Mouse (Mus musculus) retina, adult 2 months (tissue): ENCODE measurements at regions not wholly inside any gene's neighbourhood (a gene's known extent, or its start where the extent isn't known, plus 50 kb on each side); places are given as distances from the start of the nearest gene placed in this dataset.

Experiments
- DNase-seq: peaks from one replicate; pipeline ENCODE4 v3.0.0-alpha.2; 2012; ENCODE audit warnings: low read depth, low spot score

DNA sequence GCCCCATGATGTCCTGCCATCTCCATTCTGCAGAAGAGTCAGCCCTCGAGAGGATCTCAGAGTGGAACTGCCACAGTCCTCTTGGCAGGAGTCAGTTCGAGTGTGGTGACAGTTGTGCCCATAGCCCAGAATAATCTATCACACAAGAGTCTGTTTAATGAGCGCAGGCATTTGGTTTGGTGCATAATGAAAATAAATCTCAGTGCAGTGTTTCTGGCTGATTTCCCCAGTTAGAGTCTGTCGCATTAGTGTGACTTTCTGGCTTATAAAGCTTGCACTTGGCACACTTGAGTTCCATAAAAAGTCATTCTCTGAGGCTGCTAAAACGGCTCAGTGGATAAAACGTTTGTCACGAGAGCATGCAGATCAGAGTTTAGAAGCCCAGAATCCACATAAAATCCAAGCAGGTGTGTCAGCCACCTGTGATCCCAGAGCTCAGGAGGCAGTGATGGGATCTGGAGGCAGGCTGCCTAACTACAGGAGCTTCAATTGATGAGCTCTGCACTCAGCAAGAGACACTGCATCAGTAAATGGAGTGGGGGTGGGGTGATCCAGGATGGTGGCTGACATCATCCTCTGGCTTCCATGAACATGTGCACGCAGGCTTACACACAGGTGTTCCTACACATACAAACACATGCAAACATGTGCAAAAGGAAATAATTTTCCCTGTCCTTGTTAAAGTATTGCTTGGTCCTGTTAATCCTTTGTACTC, 578.5 kb downstream of the Plekhb2 start:
- DNase-seq = no peak

DNA sequence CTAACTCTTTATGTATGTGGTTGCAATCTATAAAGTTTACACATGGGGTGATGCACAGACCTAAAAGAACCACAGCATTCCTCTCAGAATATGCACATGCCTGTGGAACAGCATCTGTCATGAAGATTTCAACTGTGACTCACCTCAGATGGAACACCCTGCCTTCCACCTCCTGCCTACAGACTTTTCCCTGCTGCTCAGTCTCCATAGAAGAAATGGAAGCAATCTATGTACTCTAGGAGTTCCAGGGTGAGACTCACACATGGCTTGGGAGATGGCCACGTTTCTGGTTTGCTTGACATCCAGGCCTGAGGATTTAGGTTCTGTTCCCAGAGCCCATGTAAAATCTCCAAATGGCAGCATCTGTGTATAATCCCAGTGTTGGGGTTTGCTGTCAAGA, 579.7 kb downstream of the Plekhb2 start:
- no peak for DNase-seq

DNA sequence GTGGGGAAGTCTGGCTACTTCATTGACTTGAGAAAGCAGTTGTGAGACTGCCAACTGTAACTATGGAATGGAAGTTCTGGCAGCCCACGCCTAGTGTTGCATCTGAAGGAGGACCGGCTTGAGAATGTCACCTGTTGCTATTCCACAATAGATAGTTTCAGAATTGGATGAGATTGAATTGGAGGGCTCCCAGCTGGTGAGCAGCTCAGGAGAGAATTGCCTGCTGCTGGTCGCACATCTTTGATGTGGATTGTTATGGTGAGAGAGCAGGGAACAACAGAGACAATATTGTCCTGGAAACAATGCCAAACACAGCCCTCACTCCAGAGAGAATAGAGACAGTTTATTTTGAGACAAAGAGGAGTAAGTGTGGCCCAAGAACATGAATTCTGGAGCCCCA, 585.9 kb downstream of the Plekhb2 start:
- DNase-seq = no peak

- DNase-seq = no peak
Measured at GRCm38 (mm10) chr1:35447345-35447744, 597.6 kb downstream of the Plekhb2 start.

- DNase-seq = no peak
Measured at GRCm38 (mm10) chr1:35452441-35453107, 602.8 kb downstream of the Plekhb2 start.

DNA sequence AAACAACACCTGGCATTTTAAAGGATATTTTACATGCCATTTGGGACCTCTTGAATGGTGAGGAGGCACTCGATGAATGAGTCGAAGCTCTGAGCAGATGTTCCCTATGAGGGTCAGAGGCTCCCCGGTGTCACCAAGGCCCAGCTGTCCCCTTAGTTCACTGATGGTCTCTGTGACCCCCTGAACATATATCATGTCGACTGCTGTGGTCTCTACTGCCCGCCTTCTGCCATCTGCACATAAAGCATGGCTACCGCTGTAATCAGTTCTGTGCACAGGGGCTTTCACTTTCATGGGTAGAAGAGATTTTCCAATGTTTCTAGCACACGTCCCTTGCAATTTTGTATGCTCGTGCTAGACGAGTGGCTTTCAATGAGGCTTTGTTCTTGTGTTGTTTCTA, 607.8 kb downstream of the Plekhb2 start:
- DNase-seq = no peak

DNA sequence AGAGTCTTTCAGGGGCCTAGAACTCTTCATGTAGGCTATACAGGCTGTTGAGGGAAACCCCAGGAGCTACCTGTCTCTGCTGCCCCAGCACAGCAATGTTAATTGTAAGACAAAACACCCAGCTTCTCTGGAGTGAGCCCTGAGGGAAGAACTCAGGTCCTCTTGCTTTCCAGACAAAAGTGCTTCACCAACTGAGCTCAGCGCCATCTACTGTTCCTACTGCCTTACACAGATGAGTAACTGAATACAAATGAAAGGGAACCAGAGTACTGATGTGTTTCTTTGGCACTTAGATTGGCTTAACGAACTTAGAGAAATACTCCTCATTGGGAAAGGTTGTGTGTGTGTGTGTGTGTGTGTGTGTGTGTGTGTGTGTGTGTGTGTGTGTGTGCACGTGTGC, 603.1 kb upstream of the Hs6st1 start:
- DNase-seq = no peak

- no peak for DNase-seq
Measured at GRCm38 (mm10) chr1:35469185-35469753, 598.9 kb upstream of the Hs6st1 start.

DNA sequence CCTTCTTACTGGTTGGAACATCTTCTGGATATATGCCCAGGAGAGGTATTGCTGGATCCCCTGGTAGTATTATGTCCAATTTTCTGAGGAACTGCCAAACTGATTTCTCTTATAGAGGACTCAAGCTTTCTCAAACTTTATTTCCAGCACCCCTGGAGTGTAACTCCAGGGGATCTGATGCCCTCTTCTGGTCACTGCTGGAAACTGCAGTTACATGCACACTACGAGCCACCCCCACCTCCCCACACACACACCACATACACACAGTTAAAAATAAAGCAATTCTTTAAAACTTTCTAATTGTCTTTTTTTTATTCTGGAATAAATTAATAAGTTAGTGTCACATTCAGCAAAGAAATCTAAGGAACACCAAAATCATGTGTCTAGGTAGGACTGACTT, 589.9 kb upstream of the Hs6st1 start:
- no peak for DNase-seq

- no peak for DNase-seq
Measured at GRCm38 (mm10) chr1:35495963-35496362, 572.2 kb upstream of the Hs6st1 start.

DNA sequence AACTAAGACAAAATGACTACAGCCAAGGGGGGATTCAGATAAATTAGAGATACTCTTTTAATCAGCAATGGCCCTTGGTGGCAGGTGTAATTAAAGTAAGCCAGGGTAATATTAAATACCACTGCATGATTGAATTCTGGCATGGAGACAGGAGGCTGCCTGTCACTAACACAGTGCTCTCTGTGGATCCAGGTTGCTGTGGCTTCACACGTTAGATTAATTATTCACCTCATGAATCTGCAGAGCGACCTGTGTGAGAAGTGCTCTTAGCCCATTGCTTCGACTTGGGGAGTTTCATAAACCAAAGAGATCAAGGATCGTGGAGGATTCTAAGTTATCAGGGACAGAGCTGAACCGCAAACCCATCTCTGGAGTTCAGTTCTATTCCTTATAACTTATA, 545.2 kb upstream of the Hs6st1 start:
- DNase-seq = no peak

GRCm38 (mm10) chr1:35523790-35524362, 544.3 kb upstream of the Hs6st1 start:
- no peak for DNase-seq

DNA sequence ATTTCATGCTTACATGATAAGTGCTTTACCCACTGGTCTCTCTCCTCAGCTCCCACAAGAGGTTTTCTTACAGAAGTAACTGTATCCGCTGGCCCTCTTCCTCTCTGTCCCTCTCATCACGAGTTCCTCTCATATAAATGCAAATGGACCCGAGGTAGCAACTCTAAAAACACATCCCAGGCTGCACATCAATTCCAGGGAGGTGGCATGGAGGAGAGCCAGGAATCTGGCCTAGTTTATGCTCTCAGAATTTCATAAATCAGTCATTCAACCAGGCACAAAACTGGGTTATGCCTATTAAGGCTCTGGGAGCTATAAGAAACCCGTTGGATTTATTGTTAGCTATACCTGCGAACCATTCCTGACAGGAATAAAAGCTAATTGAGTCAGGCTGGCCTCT, 543.4 kb upstream of the Hs6st1 start:
- no peak for DNase-seq

DNA sequence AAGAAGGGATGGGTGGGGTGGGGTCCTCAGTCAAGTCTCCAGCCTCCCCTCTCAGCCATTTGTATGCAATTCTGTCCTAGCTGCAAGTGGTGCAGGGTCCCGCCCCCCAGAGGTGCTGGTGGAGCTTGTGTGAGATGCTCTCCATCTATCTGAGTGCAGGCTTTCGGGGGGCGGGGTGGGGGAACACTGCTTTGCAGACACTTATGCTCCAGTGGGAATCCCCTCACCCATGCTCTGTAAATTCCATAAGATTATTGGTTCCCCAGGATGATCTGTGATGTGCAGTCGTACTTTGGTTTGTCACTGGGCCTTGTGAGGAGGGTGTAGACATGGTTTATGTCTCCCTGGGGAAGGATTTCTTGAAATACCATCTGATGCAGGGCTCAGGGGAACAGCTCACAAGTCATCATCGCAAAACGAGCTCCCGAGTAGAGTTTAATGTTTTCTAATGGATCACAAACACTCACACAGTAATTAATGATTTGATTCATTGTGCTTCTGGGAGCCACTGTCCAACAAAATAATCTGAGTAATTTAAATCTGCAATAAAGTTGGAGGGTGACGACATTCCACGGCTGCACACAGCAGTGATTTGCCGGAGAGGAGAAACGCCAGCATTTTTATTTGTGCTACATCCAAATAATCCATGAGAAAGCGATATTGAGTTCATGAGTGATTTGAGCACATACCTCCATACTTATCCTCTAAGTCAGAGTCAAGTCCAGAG, 540.3 kb upstream of the Hs6st1 start:
- no peak for DNase-seq

DNA sequence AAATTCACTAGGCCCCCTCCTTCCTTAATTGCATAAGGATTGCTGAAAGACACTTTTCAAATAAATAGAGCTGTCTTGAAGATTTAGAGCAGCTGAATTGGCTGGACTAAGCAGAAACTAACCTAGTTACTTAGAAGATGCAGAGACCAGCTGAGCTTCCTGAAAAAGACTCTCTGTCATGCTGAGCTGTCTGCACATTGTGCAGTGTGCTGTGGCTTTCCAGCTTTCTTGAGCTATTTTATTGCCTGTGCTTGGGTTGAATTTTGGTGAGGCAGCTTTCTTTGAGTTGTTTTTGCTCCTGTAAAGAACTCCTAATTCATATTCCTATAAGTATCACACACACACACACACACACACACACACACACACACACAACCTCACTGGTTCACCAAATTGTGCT, 532.7 kb upstream of the Hs6st1 start:
- DNase-seq = no peak

GRCm38 (mm10) chr1:35536276-35536675, 531.9 kb upstream of the Hs6st1 start:
- no peak for DNase-seq

DNA sequence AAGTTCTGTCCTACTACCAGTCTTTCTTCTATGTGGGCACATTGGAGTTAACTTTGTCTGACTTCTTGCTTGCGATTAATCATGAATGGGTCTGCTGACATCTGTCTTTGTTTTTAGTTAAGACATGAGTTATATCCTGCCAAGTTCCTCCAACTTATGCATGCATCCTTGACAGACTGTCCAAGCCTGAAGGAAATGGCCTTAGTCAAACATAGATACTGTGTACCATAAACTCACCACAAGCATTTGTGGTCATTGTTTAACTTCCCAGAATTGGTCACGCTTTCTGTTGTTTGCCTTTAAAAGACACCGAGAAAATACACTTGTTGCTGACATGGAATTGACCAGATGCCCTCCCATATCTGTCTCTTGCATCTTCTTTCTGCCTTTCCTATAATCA, 519.4 kb upstream of the Hs6st1 start:
- no peak for DNase-seq

GRCm38 (mm10) chr1:35551503-35551902, 516.7 kb upstream of the Hs6st1 start:
- DNase-seq = no peak

DNA sequence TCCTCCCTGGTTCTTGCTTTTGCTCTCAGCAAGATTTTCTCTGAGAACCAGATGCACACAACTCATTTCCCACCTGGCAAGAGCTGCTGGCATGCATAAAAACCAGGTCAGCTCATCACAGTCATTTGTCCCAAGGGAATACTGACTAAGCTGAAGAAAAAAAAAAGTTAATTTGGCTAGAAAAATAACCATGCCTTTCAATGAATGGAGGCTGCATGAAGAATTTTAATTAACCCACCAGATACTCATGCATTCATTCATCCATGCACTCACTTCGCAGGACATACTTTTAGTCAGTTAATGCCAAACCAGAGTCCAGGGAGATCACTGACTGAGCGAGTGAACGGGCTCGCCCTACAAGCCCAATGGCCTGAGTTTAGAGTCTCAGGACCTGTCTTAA, 505.4 kb upstream of the Hs6st1 start:
- no peak for DNase-seq

- DNase-seq = no peak
Measured at GRCm38 (mm10) chr1:35575203-35575602, 493.0 kb upstream of the Hs6st1 start.

DNA sequence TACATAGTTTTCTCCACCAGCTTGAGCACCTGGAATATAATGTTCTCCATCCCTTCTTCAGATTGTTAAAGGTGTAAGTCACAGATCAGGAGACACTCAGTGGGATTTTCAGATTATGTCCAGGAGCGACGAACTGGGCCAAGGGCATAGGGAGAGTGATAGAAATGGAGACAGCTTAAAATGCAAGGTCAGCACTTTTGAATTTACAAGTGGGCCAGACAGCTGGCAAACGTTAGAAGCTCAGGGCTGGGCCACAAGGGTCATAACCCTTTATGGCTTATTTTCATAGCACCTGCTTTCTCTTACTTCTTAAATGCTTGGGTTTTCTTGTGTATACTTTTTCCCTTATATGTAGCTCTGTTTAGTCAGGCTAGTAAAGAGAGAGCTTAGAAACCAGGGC, 488.8 kb upstream of the Hs6st1 start:
- no peak for DNase-seq

DNA sequence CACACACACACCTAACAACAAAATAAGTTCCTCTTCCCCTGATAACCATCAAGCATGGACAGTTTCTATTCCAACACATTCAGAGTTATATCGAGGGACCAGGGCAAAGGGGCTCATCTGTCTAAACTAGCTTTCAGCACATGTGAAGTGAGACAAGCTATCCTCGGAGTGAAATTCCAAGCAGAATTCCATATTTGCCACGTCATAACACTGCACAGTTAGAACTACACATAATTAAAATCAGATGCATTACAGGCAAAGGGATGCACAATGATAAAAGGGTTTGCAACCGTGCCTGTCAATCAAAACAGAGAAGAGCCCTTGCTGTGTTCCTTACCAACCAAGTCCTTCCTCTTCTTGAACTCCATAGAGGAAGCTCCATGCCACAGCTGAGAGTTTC, 488.2 kb upstream of the Hs6st1 start:
- no peak for DNase-seq
